Mouse (Mus musculus): ENCODE data around the gene R3hdm2.

- TF ChIP-seq CTCF (IDR thresholded peaks at IDR 0.05 in 2 of 3, conservative IDR thresholded peaks at IDR 0.05 in 1 of 3; ENCODE audit: control insufficient read depth in 1 of 3, insufficient read depth in 1 of 3, low read depth in 2 of 3, low read length in 3 of 3, poor library complexity in 1 of 3, severe bottlenecking in 1 of 3) (no peak), GATA1 (IDR thresholded peaks at IDR 0.05; ENCODE audit: low read depth, low read length) (no peak), SIN3A (IDR thresholded peaks at IDR 0.05; ENCODE audit: low read length) (no peak)
Measured at GRCm38 (mm10) chr10:127412101-127412500, 32.0 kb downstream of the R3hdm2 start.

Data from MEL (cell line).